Mouse (Mus musculus) midbrain, embryonic 14.5 days (tissue): ENCODE data around the gene Gm17175. TPM values are rescaled to one million over a fixed set of nuclear protein-coding genes. Genes with fewer than 3 reads are reported as not detected.
"Not testable (repeated sequence)": the region's sequence is repeated elsewhere in the genome, so short reads cannot be mapped to it uniquely, and the experiment has no call there.

Experiments used
- ATAC-seq: fragments of 200-750 bp; cut with Nextera tagmentation; 2 replicates; pipeline ENCODE4 v1.8.0; 2017; ENCODE audit warnings: moderate number of reproducible peaks, moderate library complexity; ENCODE audit not compliant: low FRiP score, low TSS enrichment
- DNase-seq: peaks from one replicate; pipeline ENCODE4 v3.0.0-alpha.2; 2015
- H3K27ac ChIP-seq: fragments of 300-500 bp; sonication (generic); replicated peaks from 2 replicates; pipeline ENCODE4 v1.5.1; 2014; ENCODE audit warnings: mild to moderate bottlenecking, low read depth, low read length, moderate library complexity
- H3K27me3 ChIP-seq: fragments of 300-500 bp; sonication (generic); 2 replicates; pipeline ENCODE4 v1.6.1; 2014; ENCODE audit warnings: low read length, control low read depth, mixed read lengths; ENCODE audit not compliant: control insufficient read depth, insufficient read depth
- H3K36me3 ChIP-seq: fragments of 300-500 bp; sonication (generic); 2 replicates; pipeline ENCODE4 v1.6.1; 2014; ENCODE audit warnings: low read length, control low read depth; ENCODE audit not compliant: control insufficient read depth, insufficient read depth
- H3K4me1 ChIP-seq: fragments of 300-500 bp; sonication (generic); 2 replicates; pipeline ENCODE4 v1.6.1; 2014; ENCODE audit warnings: mild to moderate bottlenecking, antibody characterized with exemption, low read length, control low read depth; ENCODE audit not compliant: control insufficient read depth, insufficient read depth
- H3K4me2 ChIP-seq: fragments of 300-500 bp; sonication (generic); 2 replicates; pipeline ENCODE4 v1.6.1; 2014; ENCODE audit warnings: mild to moderate bottlenecking, low read length, moderate library complexity
- H3K4me3 ChIP-seq: fragments of 300-500 bp; sonication (generic); replicated peaks from 2 replicates; pipeline ENCODE4 v1.5.1; 2014; ENCODE audit warnings: low read depth, low read length
- H3K9ac ChIP-seq: fragments of 300-500 bp; sonication (generic); replicated peaks from 2 replicates; pipeline ENCODE4 v1.6.1; 2014; ENCODE audit warnings: mild to moderate bottlenecking, low read length, moderate library complexity
- H3K9me3 ChIP-seq: fragments of 300-500 bp; sonication (generic); 2 replicates; pipeline ENCODE4 v1.6.1; 2016; ENCODE audit warnings: low read length, control low read depth, mixed read lengths; ENCODE audit not compliant: control insufficient read depth
- WGBS: fragments of 180-500 bp; shearing (Covaris S2); extraction: QIAGEN DNeasy Blood & Tissue Kit; methylation state at CpG from one replicate; pipeline ENCODE4 v1.1.7; 2014; 5-methylcytosine and 5-hydroxymethylcytosine counted together
- polyA plus RNA-seq: library from polyadenylated mRNA; unstranded; fragments of >200 nt; fragmentation: Nextera tagmentation; extraction: Ambion mirVana; gene quantifications from 2 replicates; pipeline ENCODE4 v1.2.1, GENCODE M21; 2014

The Gm17175 gene
- polyA plus RNA-seq, result not detected in 2 replicates

- not testable (repeated sequence) for H3K4me1 ChIP-seq, DNase-seq, H3K4me2 ChIP-seq, H3K4me3 ChIP-seq, H3K27ac ChIP-seq, ATAC-seq, H3K27me3 ChIP-seq, H3K9ac ChIP-seq, H3K9me3 ChIP-seq, H3K36me3 ChIP-seq
- 94% methylated on average over 2 of the region's 2 CpGs for WGBS
Observed at GRCm38 (mm10) chr14:51573963-51574362, at the start of gene Gm17175. Gene Gm17175, minus strand, starts transcription at chr14:51574063.

DNA sequence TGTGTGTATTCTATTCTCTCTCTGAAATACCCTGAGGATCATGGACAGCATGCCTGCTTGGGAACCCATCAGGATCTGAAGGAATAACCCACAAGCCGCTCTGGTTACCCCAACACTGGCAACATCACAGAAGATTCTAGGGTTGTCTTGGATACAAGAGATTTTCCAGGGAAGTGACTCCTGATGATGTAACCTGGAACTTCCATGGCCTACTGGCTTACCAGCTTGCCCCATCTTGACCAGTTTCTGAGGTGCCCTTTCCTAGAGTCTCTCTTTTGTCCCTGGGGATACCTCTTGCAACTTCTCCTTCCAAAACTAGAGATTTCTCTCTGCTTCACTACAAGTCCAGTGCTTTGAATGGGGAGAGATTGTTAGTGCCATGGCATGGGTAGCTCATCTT lies 37.3 kb upstream of the Gm17175 start, which contains the start of gene Gm17078:
Gm17078 (minus strand) TSS at position 101 of the 400 bp plus-strand sequence.
- WGBS, result 76% methylated on average over 1 of the region's 1 CpGs
- no peak for ATAC-seq

DNA sequence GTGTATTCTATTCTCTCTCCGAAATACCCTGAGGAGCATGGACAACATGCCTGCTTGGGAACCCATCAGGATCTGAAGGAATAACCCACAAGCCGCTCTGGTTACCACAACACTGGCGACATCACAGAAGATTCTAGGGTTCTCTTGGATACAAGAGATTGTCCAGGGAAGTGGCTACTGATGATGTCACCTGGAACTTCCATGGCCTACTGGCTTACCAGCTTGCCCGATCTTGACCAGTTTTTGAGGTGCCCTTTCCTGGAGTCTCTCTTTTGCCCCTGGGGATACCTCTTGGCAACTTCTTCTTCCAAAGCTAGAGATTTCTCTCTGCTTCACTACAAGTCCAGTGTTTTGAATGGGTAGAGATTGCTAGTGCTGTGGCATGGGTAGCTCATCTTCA lies 18.2 kb upstream of the Gm17175 start, which contains the start of gene Gm17174:
Gm17174 (minus strand) TSS at position 101 of the 400 bp plus-strand sequence.
- not testable (repeated sequence) for H3K4me2 ChIP-seq, H3K9me3 ChIP-seq, H3K27ac ChIP-seq, H3K36me3 ChIP-seq, H3K27me3 ChIP-seq, H3K4me3 ChIP-seq, ATAC-seq, DNase-seq, H3K4me1 ChIP-seq, H3K9ac ChIP-seq
- WGBS, result 91% methylated on average over 4 of the region's 4 CpGs

More for the DNA sequence above, 37.3 kb upstream of the Gm17175 start, which contains the start of gene Gm17078:
- Histone ChIP-seq H3K9me3 (no peaks in the 10 kb centered on the region), H3K4me2 (no peak within 1 kb of the TSS), H3K4me3 (no peak within 1 kb of the TSS), H3K27ac (no peak within 1 kb of the TSS), H3K9ac (no peak within 1 kb of the TSS), H3K27me3 (no peaks in the 10 kb centered on the region), H3K36me3 (no peaks in the 10 kb centered on the region), H3K4me1 (no peaks in the 10 kb centered on the region)
- DNase-seq, result no peak

DNA sequence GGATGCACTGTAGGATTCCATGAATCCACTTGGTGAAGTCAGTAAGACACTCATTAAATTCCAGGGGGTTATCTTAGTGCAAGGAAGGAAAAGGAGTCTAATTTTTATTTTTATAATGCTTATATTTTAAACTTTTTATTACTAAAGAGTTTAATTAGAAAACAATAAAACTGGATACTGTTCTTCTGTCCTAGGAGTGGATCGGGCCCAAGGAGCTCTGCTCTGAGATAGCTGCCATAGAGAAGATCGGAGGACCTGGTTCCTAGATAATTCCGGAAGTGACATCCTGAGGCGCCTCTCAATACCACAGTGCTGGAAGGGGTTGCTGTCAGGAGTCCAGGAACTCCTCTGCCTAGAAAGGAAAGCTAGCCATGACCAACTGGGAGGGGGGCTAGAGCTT lies 21.4 kb downstream of the Gm17175 start, which contains the start of gene Gm5622:
Gm5622 (plus strand) TSS at position 301 of the 400 bp plus-strand sequence.
- H3K27ac ChIP-seq, result no peak within 1 kb of the TSS
- ATAC-seq (no peak), DNase-seq (no peak)
- no peak within 1 kb of the TSS for H3K9ac ChIP-seq
- H3K36me3 ChIP-seq, result no peaks in the 10 kb centered on the region
- H3K4me2 ChIP-seq, result no peak within 1 kb of the TSS
- H3K9me3 ChIP-seq, result no peaks in the 10 kb centered on the region
- no peaks in the 10 kb centered on the region for H3K27me3 ChIP-seq
- 93% methylated on average over 4 of the region's 4 CpGs for WGBS
- H3K4me1 ChIP-seq, result no peaks in the 10 kb centered on the region
- no peak within 1 kb of the TSS for H3K4me3 ChIP-seq

Other genes with a start within 250 kb of the Gm17175 start
- gene Gm7247, start 212.3 kb downstream of the Gm17175 start, polyA plus RNA-seq, result not detected in 2 replicates
- not detected in 2 replicates for gene Vmn2r88, start 163.2 kb downstream of the Gm17175 start, polyA plus RNA-seq
- not detected in 2 replicates for gene Vmn2r89, start 122.2 kb downstream of the Gm17175 start, polyA plus RNA-seq
- not detected in 2 replicates for gene Gm5622, start 21.3 kb downstream of the Gm17175 start, polyA plus RNA-seq
- not detected in 2 replicates for gene Gm17174, start 18.1 kb upstream of the Gm17175 start, polyA plus RNA-seq
- not detected in 2 replicates for gene Gm17078, start 37.2 kb upstream of the Gm17175 start, polyA plus RNA-seq
- not detected in 2 replicates for gene Gm4181, start 61.6 kb upstream of the Gm17175 start, polyA plus RNA-seq
- gene Gm17079, start 121.4 kb upstream of the Gm17175 start, polyA plus RNA-seq, result not detected in 2 replicates
- gene Gm5800, start 143.1 kb upstream of the Gm17175 start, polyA plus RNA-seq, result not detected in 2 replicates
- not detected in 2 replicates for gene Ang4, start 199.5 kb upstream of the Gm17175 start, polyA plus RNA-seq
- not detected in 2 replicates for gene AY358078, start 226.0 kb upstream of the Gm17175 start, polyA plus RNA-seq